Mouse (Mus musculus): ENCODE measurements at regions not wholly inside any gene's neighbourhood (a gene's known extent, or its start where the extent isn't known, plus 50 kb on each side); places are given as distances from the start of the nearest gene placed in this dataset.

- no peak for DNase-seq (ENCODE audit: low spot score)
Observed at GRCm38 (mm10) chr8:126682817-126683554, 89.2 kb upstream of the Irf2bp2 start.

- DNase-seq (ENCODE audit: low spot score): no peak
Observed at GRCm38 (mm10) chr8:126681948-126682651, 88.3 kb upstream of the Irf2bp2 start.

- DNase-seq (ENCODE audit: low spot score): no peak
Observed at GRCm38 (mm10) chr8:126678004-126678751, 84.4 kb upstream of the Irf2bp2 start.

GRCm38 (mm10) chr8:126675153-126675552 is 81.4 kb upstream of the Irf2bp2 start:
- no peak for DNase-seq (ENCODE audit: low spot score)

DNA sequence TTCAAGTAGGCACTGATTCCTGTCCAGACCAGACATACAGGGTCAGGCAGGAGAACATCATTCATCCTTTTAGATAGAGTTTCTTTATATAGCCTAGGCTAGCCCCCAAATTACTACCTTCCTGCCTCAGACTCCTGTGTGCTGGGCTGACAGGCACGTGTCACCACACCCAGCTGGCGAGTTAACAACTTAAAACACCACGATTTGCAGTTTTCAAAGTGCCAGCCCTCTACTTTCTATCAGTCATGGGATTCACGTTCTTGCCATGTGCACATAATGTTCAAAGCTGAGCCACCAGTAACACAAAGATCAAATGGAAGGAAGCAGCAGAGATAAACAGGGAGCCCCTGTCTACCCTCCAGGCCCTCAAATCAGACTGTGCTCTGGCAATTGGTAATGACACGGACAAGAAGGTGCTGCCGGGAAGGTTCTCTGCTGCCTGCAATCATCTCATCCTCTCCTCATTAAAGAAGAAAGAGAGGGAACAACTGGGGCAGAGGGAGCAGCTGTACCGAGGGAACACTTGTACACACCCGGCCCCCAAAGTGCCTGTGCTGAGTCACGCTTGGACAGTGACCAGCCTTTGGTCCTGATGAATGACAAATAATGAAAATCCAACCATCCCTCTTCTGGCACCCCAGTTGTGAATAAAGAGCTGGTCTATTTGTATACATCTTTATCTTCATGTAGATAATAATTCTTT is 79.4 kb upstream of the Irf2bp2 start:
- no peak for DNase-seq (ENCODE audit: low spot score)

GRCm38 (mm10) chr8:126671594-126671993 is 77.8 kb upstream of the Irf2bp2 start:
- DNase-seq (ENCODE audit: low spot score): no peak

- no peak for DNase-seq (ENCODE audit: low spot score)
Observed at GRCm38 (mm10) chr8:126669919-126670318, 76.1 kb upstream of the Irf2bp2 start.

GRCm38 (mm10) chr8:126669154-126669553 is 75.4 kb upstream of the Irf2bp2 start:
- DNase-seq (ENCODE audit: low spot score): no peak

DNA sequence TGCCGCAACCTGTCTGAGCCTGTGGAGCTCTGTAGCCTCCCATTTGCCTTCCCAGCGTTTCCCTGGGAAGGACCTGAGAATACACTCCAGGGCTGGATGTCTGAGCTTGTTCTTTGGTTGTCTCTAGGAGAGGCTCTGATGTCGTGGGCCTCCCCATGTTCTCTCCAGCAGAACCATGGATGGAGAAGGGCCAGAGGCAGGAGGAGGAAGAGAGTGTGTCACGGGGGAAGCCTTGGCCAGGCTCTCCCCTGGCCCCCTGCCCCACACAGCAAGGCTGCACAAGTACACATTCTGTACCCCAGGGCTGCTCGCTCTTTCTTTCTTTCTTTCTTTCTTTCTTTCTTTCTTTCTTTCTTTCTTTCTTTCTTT is 74.9 kb upstream of the Irf2bp2 start:
- DNase-seq (ENCODE audit: low spot score): no peak

GRCm38 (mm10) chr8:126667721-126668656 is 74.2 kb upstream of the Irf2bp2 start:
- peak; percentile 79 for DNase-seq (ENCODE audit: low spot score)

- DNase-seq (ENCODE audit: low spot score): no peak
Observed at GRCm38 (mm10) chr8:126667086-126667720, 73.4 kb upstream of the Irf2bp2 start.

DNA sequence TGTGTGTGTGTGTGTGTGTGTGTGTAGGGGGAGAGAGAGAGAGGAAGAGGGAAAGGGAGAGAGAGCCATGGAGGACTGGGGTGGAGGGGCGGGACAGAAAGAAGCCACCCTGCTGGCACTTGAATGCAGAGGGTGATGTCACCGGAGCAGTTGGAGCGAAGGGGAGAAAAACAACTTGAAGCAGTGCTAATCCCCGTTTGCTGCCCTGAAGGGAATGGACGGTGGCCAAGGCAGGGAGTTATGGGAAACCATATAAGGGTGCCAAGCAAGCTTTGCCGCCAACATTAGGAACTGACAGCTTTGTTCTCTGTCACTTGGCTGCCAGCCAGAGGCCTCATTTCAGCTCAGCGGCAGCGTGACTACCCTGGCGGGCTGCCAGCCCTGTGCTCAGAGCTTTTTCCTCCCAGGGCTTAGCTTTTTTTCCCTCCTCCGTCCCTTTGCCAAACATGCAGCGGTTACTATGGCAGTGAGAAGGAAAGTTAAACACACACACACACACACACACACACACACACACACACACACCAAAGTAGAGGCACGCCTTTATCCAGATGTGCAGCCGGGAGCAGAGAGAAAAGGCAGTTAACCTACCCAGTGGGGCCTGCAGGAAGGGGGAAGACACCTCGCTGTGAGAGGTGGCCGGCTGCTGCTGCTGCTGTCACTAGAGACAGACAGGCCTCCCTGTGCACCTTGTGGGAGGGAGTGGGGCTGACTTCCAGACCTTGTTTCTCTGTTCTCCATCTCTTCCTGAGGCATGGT is 72.7 kb upstream of the Irf2bp2 start:
- peak; percentile 99 for DNase-seq (ENCODE audit: low spot score)

DNA sequence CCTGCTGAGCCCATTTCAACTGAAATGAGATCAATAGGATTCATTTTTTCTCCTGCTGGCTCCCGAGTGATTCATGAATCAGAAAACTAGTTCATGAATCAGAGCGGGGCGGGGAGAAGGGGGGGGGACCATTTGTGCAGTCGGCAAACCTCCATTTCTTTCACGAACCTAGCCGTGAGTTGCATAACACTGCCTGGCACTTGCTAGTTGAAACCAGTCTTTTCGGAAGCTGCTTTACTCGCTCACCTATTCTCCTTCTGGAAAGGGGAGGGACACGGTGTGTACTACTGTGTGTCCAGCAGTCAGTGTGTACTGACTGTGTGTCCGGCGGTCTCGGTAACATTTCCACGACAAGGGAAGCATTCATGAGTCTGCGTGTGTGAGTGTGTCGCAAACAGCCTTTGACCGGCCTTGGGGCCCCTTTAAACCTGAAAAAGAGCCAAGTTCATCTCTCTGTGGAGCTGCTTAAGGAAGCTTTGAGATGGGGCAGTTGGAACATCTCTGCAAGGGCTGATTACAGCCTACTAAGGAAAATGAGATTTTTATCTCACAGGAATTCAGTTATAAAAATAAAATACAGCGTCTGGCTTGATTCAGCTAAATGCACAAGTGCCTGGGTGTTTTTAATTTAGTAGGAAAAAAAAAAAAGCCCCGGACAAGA is 71.9 kb upstream of the Irf2bp2 start:
- DNase-seq (ENCODE audit: low spot score): peak; percentile 47

GRCm38 (mm10) chr8:126664891-126665290 is 71.1 kb upstream of the Irf2bp2 start:
- DNase-seq (ENCODE audit: low spot score): no peak

- no peak for DNase-seq (ENCODE audit: low spot score)
Observed at GRCm38 (mm10) chr8:126662797-126663784, 69.3 kb upstream of the Irf2bp2 start.

GRCm38 (mm10) chr8:126662151-126662550 is 68.4 kb upstream of the Irf2bp2 start:
- DNase-seq (ENCODE audit: low spot score): peak; percentile 34

DNA sequence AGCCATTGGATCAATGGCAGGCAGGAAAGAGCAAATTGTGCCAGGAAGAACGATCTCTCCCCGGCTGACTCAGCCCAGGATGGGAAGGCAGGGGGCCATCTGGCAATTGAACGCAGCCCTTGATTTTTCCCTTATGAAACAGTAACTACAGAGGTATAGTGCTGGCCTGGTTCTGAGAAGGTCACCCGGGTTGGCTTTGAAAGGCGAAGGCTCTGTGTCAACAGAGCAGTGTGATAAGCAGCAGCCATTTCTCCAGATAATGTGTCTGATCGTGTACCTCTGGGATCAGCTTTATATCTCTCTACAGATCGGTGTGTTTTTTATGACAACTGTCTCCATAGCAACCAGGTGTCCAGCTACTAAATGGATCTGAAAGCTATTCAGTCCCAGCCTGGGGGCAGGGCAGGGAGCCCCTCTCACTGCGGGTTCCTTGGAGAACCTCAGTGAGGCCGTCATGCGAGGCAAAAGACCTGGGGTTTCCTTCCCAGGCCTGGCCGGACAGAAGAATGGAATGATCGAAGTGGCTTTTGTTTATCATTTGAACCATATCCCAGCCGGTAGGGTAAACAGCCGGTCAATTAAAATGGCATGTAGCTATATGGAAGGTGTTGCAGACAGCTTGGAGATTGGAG is 67.8 kb upstream of the Irf2bp2 start:
- DNase-seq (ENCODE audit: low spot score): peak; percentile 31
